In the genomic region with DNA sequence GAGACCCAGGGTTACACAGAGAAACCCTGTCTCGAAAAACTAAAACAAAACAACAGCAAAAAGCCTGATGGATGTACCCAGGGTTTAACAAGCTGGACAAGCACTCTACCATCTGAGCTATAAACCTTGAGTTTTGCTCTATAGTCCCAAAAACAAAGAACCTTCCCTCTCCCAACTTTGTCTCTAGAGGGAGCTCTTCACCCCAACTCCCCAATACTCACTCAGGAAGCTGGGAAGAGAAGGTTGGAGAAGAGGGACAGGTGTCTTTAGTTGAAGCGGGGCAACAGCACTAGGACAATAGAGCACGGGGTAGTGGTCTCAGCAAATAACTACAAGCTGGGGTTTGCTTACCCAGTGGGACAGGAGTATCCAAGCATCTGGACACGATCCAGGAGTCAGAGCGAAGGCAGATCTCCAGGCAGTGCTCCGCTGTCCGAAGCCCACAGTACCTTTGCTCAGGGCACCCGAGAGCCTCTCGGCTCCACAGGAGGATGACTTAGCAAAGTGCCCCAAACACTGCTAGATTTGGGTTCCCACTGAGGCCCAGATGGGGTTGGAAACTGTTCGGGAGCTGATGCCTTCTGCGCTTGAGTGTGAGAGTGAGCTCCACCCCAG, we compare ENCODE assay signal across 9 mouse cellular contexts. TPM values are rescaled to one million over a fixed set of nuclear protein-coding genes. Genes with fewer than 3 reads are reported as not detected.
DNase-seq lines count a peak whose midpoint lies in the region; ATAC-seq and TF ChIP-seq lines count a peak whose summit lies in the region.
"Had no signal": no experiment of that assay in that cellular context is flagged by ENCODE, and none has a peak within 500 bp of the region (broad histone marks: within the 10 kb centered on the region; RNA-seq: fewer than 3 reads in every experiment).

No protein-coding gene starts in this region.

- no peaks in the 10 kb centered on the region for H3K27me3 ChIP-seq in kidney, postnatal 0 days (ENCODE audit: insufficient read depth, low read length)
- H3K27me3 ChIP-seq in hindbrain, embryonic 10.5 days (ENCODE audit: insufficient read depth, poor library complexity, severe bottlenecking): peaks cover 8% of the 10 kb centered on the region; the same call in 1 of the 2 replicates
- no peaks in the 10 kb centered on the region for H3K27me3 ChIP-seq in neural tube, embryonic 15.5 days (replicated peaks)

- peak; percentile 75 for DNase-seq in kidney, postnatal 0 days (ENCODE audit: low spot score)
- DNase-seq in kidney, adult 18-20 months: no peak
- DNase-seq in adipocyte (ENCODE audit: low spot score): peak; percentile 69
- no peak for DNase-seq in hindbrain, embryonic 10.5 days (ENCODE audit: low spot score)
- no peak for DNase-seq in layer of hippocampus, adult 8-10 months (ENCODE audit: low spot score in 2 of 2)

- WGBS in kidney, postnatal 0 days: 31% methylated on average over 11 of the region's 11 CpGs
- WGBS in hindbrain, embryonic 10.5 days: 37% methylated on average over 11 of the region's 11 CpGs
- 46% methylated on average over 11 of the region's 11 CpGs for WGBS in neural tube, embryonic 15.5 days

- no peaks in the 10 kb centered on the region for H3K9me3 ChIP-seq in kidney, postnatal 0 days (replicated peaks; ENCODE audit: low read length)
- no peaks in the 10 kb centered on the region for H3K9me3 ChIP-seq in hindbrain, embryonic 10.5 days
- no peaks in the 10 kb centered on the region for H3K9me3 ChIP-seq in neural tube, embryonic 15.5 days (replicated peaks)

- no peaks in the 10 kb centered on the region for H3K36me3 ChIP-seq in kidney, postnatal 0 days (ENCODE audit: insufficient read depth, low read length)
- H3K36me3 ChIP-seq in hindbrain, embryonic 10.5 days: no peaks in the 10 kb centered on the region
- no peaks in the 10 kb centered on the region for H3K36me3 ChIP-seq in neural tube, embryonic 15.5 days

- no peak for ATAC-seq in kidney, postnatal 0 days (replicated peaks; ENCODE audit: low FRiP score, low read depth)
- no peak for ATAC-seq in neural tube, embryonic 15.5 days (ENCODE audit: low FRiP score)
- ATAC-seq in erythroid progenitor cell, adult 5-6 weeks (replicated peaks; ENCODE audit: low FRiP score, poor library complexity, severe bottlenecking): no peak

- H3K4me1 ChIP-seq in kidney, postnatal 0 days (replicated peaks; ENCODE audit: insufficient read depth, low read length): 0 out of 2 replicates have a peak, but pooled peaks cover 6% of the 10 kb centered on the region
- H3K4me1 ChIP-seq in hindbrain, embryonic 10.5 days (replicated peaks): peaks cover 41% of the 10 kb centered on the region
- no peaks in the 10 kb centered on the region for H3K4me1 ChIP-seq in neural tube, embryonic 15.5 days

- no peak overlapping the region for H3K4me3 ChIP-seq in kidney, postnatal 0 days (replicated peaks; ENCODE audit: low read depth, low read length)
- peak overlapping the region; percentile 18; the same call in 1 of the 2 replicates for H3K4me3 ChIP-seq in hindbrain, embryonic 10.5 days
- H3K4me3 ChIP-seq in neural tube, embryonic 15.5 days (replicated peaks): no peak overlapping the region
- H3K4me3 ChIP-seq: erythroblast, embryonic 14.5 days; myocyte had no signal

- no peak overlapping the region for H3K9ac ChIP-seq in kidney, postnatal 0 days (ENCODE audit: low read depth, low read length)
- H3K9ac ChIP-seq in neural tube, embryonic 15.5 days (replicated peaks): no peak overlapping the region

- peak overlapping the region; percentile 33 for H3K4me2 ChIP-seq in kidney, postnatal 0 days (ENCODE audit: low read length)
- H3K4me2 ChIP-seq in neural tube, embryonic 15.5 days: peak overlapping the region; percentile 26; the same call in 1 of the 2 replicates

- TF ChIP-seq CTCF in kidney, postnatal 0 days (IDR thresholded peaks at IDR 0.05; ENCODE audit: low read depth): peak; percentile 75

- no peak overlapping the region for H3K27ac ChIP-seq in kidney, postnatal 0 days
- 0 out of 2 replicates have a peak overlapping the region, but pooled peaks have one; percentile 2 for H3K27ac ChIP-seq in hindbrain, embryonic 10.5 days
- H3K27ac ChIP-seq in neural tube, embryonic 15.5 days (replicated peaks): no peak overlapping the region

RNA-seq across cellular contexts. Expression of a gene that starts 37.3 kb away (rescaled TPM):
- 33.8 and 37.9 TPM in 2 replicates for polyA plus RNA-seq in kidney, postnatal 0 days (2015; fragmentation: Nextera tagmentation; extraction: Ambion mirVana)
- polyA plus RNA-seq in hindbrain, embryonic 10.5 days (2016; fragmentation: Nextera tagmentation; extraction: Ambion mirVana): 5.7 and 6.7 TPM in 2 replicates
- 6.9 and 8.0 TPM in 2 replicates for polyA plus RNA-seq in neural tube, embryonic 15.5 days (2015; fragmentation: Nextera tagmentation; extraction: Ambion mirVana)
- 1 to 10 TPM; 7.9 to 9.2 (median 8.3) TPM for total RNA-seq in layer of hippocampus, adult 8-10 months (2022)
- not detected in 2 replicates for total RNA-seq in erythroid progenitor cell, adult 5-6 weeks (2015; ENCODE audit: low replicate concordance)
- not detected in 2 replicates for total RNA-seq in erythroid progenitor cell, adult 5-6 weeks (2017; ENCODE audit: low replicate concordance)
- polyA plus RNA-seq: erythroblast, embryonic 14.5 days had no signal

Comparison
In these comparisons a context has a peak if more than half of its experiments do, and no peak if none do; other contexts are left out.
1. DNase-seq: peak in kidney, postnatal 0 days (single experiment) and adipocyte (single experiment); none in kidney, adult 18-20 months (single experiment), hindbrain, embryonic 10.5 days (single experiment) and layer of hippocampus, adult 8-10 months (0 of 2).